Mouse (Mus musculus): ENCODE results near the gene Pced1b. TPM values are rescaled to one million over a fixed set of nuclear protein-coding genes. Genes with fewer than 3 reads are reported as not detected.

The Pced1b gene
- polyA plus RNA-seq, 1 experiment from 2014 or later, result 5.7 TPM

GRCm38 (mm10) chr15:97224003-97224402 lies 22.9 kb upstream of the Pced1b start:
- WGBS, result 73% methylated on average over 8 of the region's 8 CpGs
- Histone ChIP-seq H3K9me3 (ENCODE audit: control insufficient read depth, low read length) (0 out of 2 replicates have a peak, but pooled peaks cover 6% of the 10 kb centered on the region), H3K27ac (replicated peaks; ENCODE audit: low read depth, low read length) (no peak overlapping the region), H3K4me1 (ENCODE audit: control insufficient read depth, insufficient read depth, low read length) (no peaks in the 10 kb centered on the region), H3K9ac (replicated peaks; ENCODE audit: low read length) (no peak overlapping the region), H3K27me3 (ENCODE audit: control insufficient read depth, insufficient read depth, low read length) (no peaks in the 10 kb centered on the region), H3K4me3 (replicated peaks; ENCODE audit: low read depth, low read length) (no peak overlapping the region), H3K36me3 (ENCODE audit: control insufficient read depth, insufficient read depth, low read length) (no peaks in the 10 kb centered on the region), H3K4me2 (ENCODE audit: low read length) (no peak overlapping the region)
- no peak for DNase-seq
- ATAC-seq (ENCODE audit: low FRiP score, low TSS enrichment), result no peak

DNA sequence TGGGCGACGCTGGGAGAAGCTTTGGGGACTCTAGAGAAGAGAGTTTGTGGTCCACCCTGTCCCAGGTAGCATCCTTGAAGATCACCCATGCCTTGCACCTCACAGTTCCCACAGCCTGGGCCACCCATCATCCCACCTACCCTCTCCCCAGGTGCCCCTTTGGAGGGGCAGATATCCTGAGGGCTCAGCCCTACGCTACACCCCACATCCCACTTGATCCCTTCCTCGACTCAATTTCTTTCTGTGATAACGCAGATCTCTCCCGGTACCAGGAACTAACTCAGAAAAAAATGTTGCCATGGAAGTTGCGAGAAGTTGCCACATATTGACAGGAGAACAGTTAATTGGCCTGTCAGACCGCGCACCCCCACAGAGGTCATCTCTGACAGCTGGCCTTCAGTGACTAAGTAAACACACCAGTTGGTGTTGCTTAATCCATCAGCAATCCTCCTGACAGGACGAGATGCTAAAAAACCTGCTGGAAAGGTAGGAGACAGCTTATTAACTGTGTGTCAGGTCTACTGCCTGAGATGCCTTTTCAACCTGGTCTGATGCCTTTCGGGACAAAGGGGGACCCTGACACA lies 17.3 kb upstream of the Pced1b start:
- no peaks in the 10 kb centered on the region for H3K4me1 ChIP-seq (ENCODE audit: control insufficient read depth, insufficient read depth, low read length)
- no peak overlapping the region for H3K27ac ChIP-seq (replicated peaks; ENCODE audit: low read depth, low read length)
- no peak overlapping the region for H3K4me3 ChIP-seq (replicated peaks; ENCODE audit: low read depth, low read length)
- no peak overlapping the region for H3K4me2 ChIP-seq (ENCODE audit: low read length)
- H3K36me3 ChIP-seq (ENCODE audit: control insufficient read depth, insufficient read depth, low read length), result no peaks in the 10 kb centered on the region
- DNase-seq, result no peak
- H3K9me3 ChIP-seq (ENCODE audit: control insufficient read depth, low read length), result no peaks in the 10 kb centered on the region
- no peak overlapping the region for H3K9ac ChIP-seq (replicated peaks; ENCODE audit: low read length)
- WGBS, result 83% methylated on average over 11 of the region's 11 CpGs
- ATAC-seq (ENCODE audit: low FRiP score, low TSS enrichment), result no peak
- no peaks in the 10 kb centered on the region for H3K27me3 ChIP-seq (ENCODE audit: control insufficient read depth, insufficient read depth, low read length)

DNA sequence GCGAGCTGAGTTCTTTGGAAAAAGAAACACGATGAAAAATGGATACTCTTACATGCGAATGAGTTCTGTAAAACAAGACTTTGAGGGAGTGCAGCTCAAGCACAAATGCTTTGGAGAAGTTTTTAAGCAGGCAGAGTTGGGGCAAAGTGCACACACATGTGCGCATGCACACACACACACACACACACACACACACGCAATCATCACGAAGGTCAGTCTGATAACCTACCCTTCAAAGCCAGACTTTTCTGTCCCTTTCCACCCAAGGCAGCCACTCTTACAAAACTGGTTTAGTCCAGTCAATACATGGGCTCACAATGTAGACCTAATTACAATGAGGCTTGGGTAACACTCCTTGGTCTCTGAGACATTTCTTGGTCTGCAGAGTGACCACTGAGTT lies 12.8 kb upstream of the Pced1b start:
- no peak for DNase-seq
- ATAC-seq (ENCODE audit: low FRiP score, low TSS enrichment), result no peak
- Histone ChIP-seq H3K9ac (replicated peaks; ENCODE audit: low read length) (no peak overlapping the region), H3K27ac (replicated peaks; ENCODE audit: low read depth, low read length) (no peak overlapping the region), H3K9me3 (ENCODE audit: control insufficient read depth, low read length) (no peaks in the 10 kb centered on the region), H3K36me3 (ENCODE audit: control insufficient read depth, insufficient read depth, low read length) (no peaks in the 10 kb centered on the region), H3K4me1 (ENCODE audit: control insufficient read depth, insufficient read depth, low read length) (no peaks in the 10 kb centered on the region), H3K27me3 (ENCODE audit: control insufficient read depth, insufficient read depth, low read length) (no peaks in the 10 kb centered on the region), H3K4me3 (replicated peaks; ENCODE audit: low read depth, low read length) (no peak overlapping the region), H3K4me2 (ENCODE audit: low read length) (no peak overlapping the region)
- WGBS, result 93% methylated on average over 6 of the region's 6 CpGs

GRCm38 (mm10) chr15:97235183-97235582 lies 11.7 kb upstream of the Pced1b start:
- WGBS, result 29% methylated on average over 7 of the region's 7 CpGs
- no peaks in the 10 kb centered on the region for H3K9me3 ChIP-seq (ENCODE audit: control insufficient read depth, low read length)
- no peak for ATAC-seq (ENCODE audit: low FRiP score, low TSS enrichment)
- no peak overlapping the region for H3K27ac ChIP-seq (replicated peaks; ENCODE audit: low read depth, low read length)
- H3K4me3 ChIP-seq (replicated peaks; ENCODE audit: low read depth, low read length), result no peak overlapping the region
- H3K27me3 ChIP-seq (ENCODE audit: control insufficient read depth, insufficient read depth, low read length), result no peaks in the 10 kb centered on the region
- no peak overlapping the region for H3K4me2 ChIP-seq (ENCODE audit: low read length)
- DNase-seq, result peak; percentile 83
- no peak overlapping the region for H3K9ac ChIP-seq (replicated peaks; ENCODE audit: low read length)
- H3K36me3 ChIP-seq (ENCODE audit: control insufficient read depth, insufficient read depth, low read length), result no peaks in the 10 kb centered on the region
- no peaks in the 10 kb centered on the region for H3K4me1 ChIP-seq (ENCODE audit: control insufficient read depth, insufficient read depth, low read length)

GRCm38 (mm10) chr15:97236943-97237342 lies 10.0 kb upstream of the Pced1b start:
- H3K4me2 ChIP-seq (ENCODE audit: low read length), result no peak overlapping the region
- H3K27ac ChIP-seq (replicated peaks; ENCODE audit: low read depth, low read length), result no peak overlapping the region
- H3K36me3 ChIP-seq (ENCODE audit: control insufficient read depth, insufficient read depth, low read length), result no peaks in the 10 kb centered on the region
- peak; percentile 22 for DNase-seq
- H3K9me3 ChIP-seq (ENCODE audit: control insufficient read depth, low read length), result no peaks in the 10 kb centered on the region
- no peaks in the 10 kb centered on the region for H3K27me3 ChIP-seq (ENCODE audit: control insufficient read depth, insufficient read depth, low read length)
- H3K9ac ChIP-seq (replicated peaks; ENCODE audit: low read length), result no peak overlapping the region
- ATAC-seq (ENCODE audit: low FRiP score, low TSS enrichment), result no peak
- 55% methylated on average over 9 of the region's 9 CpGs for WGBS
- H3K4me3 ChIP-seq (replicated peaks; ENCODE audit: low read depth, low read length), result no peak overlapping the region
- no peaks in the 10 kb centered on the region for H3K4me1 ChIP-seq (ENCODE audit: control insufficient read depth, insufficient read depth, low read length)

GRCm38 (mm10) chr15:97245392-97245791 lies 1.5 kb upstream of the Pced1b start:
- no peaks in the 10 kb centered on the region for H3K36me3 ChIP-seq (ENCODE audit: control insufficient read depth, insufficient read depth, low read length)
- 86% methylated on average over 18 of the region's 18 CpGs for WGBS
- no peak for DNase-seq
- no peaks in the 10 kb centered on the region for H3K9me3 ChIP-seq (ENCODE audit: control insufficient read depth, low read length)
- H3K4me3 ChIP-seq (replicated peaks; ENCODE audit: low read depth, low read length), result no peak overlapping the region
- H3K4me1 ChIP-seq (ENCODE audit: control insufficient read depth, insufficient read depth, low read length), result peaks cover 20% of the 10 kb centered on the region
- no peak overlapping the region for H3K9ac ChIP-seq (replicated peaks; ENCODE audit: low read length)
- no peak overlapping the region for H3K27ac ChIP-seq (replicated peaks; ENCODE audit: low read depth, low read length)
- ATAC-seq (ENCODE audit: low FRiP score, low TSS enrichment), result no peak
- H3K27me3 ChIP-seq (ENCODE audit: control insufficient read depth, insufficient read depth, low read length), result no peaks in the 10 kb centered on the region; the same call in 1 of the 2 replicates
- peak overlapping the region; percentile 87 for H3K4me2 ChIP-seq (ENCODE audit: low read length)

- peak overlapping the region; percentile 75 for H3K4me3 ChIP-seq (replicated peaks; ENCODE audit: low read depth, low read length)
- no peaks in the 10 kb centered on the region; the same call in 1 of the 2 replicates for H3K27me3 ChIP-seq (ENCODE audit: control insufficient read depth, insufficient read depth, low read length)
- DNase-seq, result peak; percentile 25
- H3K9ac ChIP-seq (replicated peaks; ENCODE audit: low read length), result no peak overlapping the region
- peaks cover 20% of the 10 kb centered on the region for H3K4me1 ChIP-seq (ENCODE audit: control insufficient read depth, insufficient read depth, low read length)
- 26% methylated on average over 14 of the region's 14 CpGs for WGBS
- H3K9me3 ChIP-seq (ENCODE audit: control insufficient read depth, low read length), result no peaks in the 10 kb centered on the region
- H3K27ac ChIP-seq (replicated peaks; ENCODE audit: low read depth, low read length), result no peak overlapping the region
- no peak for ATAC-seq (ENCODE audit: low FRiP score, low TSS enrichment)
- H3K4me2 ChIP-seq (ENCODE audit: low read length), result peak overlapping the region; percentile 87
- no peaks in the 10 kb centered on the region for H3K36me3 ChIP-seq (ENCODE audit: control insufficient read depth, insufficient read depth, low read length)
Observed at GRCm38 (mm10) chr15:97246256-97246655, 651 bp upstream of the Pced1b start.

GRCm38 (mm10) chr15:97247791-97248161 lies 869 bp downstream of the Pced1b start:
- no peaks in the 10 kb centered on the region; the same call in 1 of the 2 replicates for H3K27me3 ChIP-seq (ENCODE audit: control insufficient read depth, insufficient read depth, low read length)
- ATAC-seq (ENCODE audit: low FRiP score, low TSS enrichment), result no peak
- peak overlapping the region; percentile 94 for H3K9ac ChIP-seq (replicated peaks; ENCODE audit: low read length)
- peak; percentile 70 for DNase-seq
- peak overlapping the region; percentile 87 for H3K4me2 ChIP-seq (ENCODE audit: low read length)
- under 1% methylated on average over 14 of the region's 14 CpGs for WGBS
- peak overlapping the region; percentile 75 for H3K4me3 ChIP-seq (replicated peaks; ENCODE audit: low read depth, low read length)
- no peaks in the 10 kb centered on the region for H3K9me3 ChIP-seq (ENCODE audit: control insufficient read depth, low read length)
- H3K27ac ChIP-seq (replicated peaks; ENCODE audit: low read depth, low read length), result peak overlapping the region; percentile 86
- H3K4me1 ChIP-seq (ENCODE audit: control insufficient read depth, insufficient read depth, low read length), result peaks cover 19% of the 10 kb centered on the region
- no peaks in the 10 kb centered on the region for H3K36me3 ChIP-seq (ENCODE audit: control insufficient read depth, insufficient read depth, low read length)

DNA sequence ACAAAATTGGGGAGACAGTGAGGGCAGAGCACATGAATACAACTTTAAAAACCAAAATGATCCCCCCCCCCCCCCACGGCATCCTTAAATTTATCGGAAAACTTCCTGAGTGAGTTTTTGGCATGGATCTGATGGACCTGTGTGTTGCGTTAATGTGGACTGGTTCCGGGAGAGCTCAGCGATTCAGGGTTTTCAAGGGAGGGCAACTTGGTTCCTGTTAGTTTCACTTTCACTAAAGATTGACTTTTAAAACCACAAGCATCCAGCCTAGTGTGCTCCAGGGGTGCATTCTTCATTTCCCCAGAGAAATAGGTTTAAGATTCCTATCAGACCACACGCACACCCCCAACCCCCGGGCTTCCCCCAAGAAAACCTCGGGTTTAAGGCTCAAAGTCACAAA lies 1.4 kb downstream of the Pced1b start:
- H3K4me1 ChIP-seq (ENCODE audit: control insufficient read depth, insufficient read depth, low read length), result peaks cover 16% of the 10 kb centered on the region
- 0 out of 2 replicates have a peak overlapping the region, but pooled peaks have one; percentile 86 for H3K27ac ChIP-seq (replicated peaks; ENCODE audit: low read depth, low read length)
- H3K27me3 ChIP-seq (ENCODE audit: control insufficient read depth, insufficient read depth, low read length), result no peaks in the 10 kb centered on the region; the same call in 1 of the 2 replicates
- DNase-seq, result no peak
- peak overlapping the region; percentile 87 for H3K4me2 ChIP-seq (ENCODE audit: low read length)
- H3K36me3 ChIP-seq (ENCODE audit: control insufficient read depth, insufficient read depth, low read length), result no peaks in the 10 kb centered on the region
- no peak for ATAC-seq (ENCODE audit: low FRiP score, low TSS enrichment)
- H3K4me3 ChIP-seq (replicated peaks; ENCODE audit: low read depth, low read length), result peak overlapping the region; percentile 75
- no peaks in the 10 kb centered on the region for H3K9me3 ChIP-seq (ENCODE audit: control insufficient read depth, low read length)
- 49% methylated on average over 8 of the region's 8 CpGs for WGBS
- H3K9ac ChIP-seq (replicated peaks; ENCODE audit: low read length), result peak overlapping the region; percentile 94
